Mouse (Mus musculus): Measurements from ENCODE around the gene Mfsd4b3. TPM values are rescaled to one million over a fixed set of nuclear protein-coding genes. Genes with fewer than 3 reads are reported as not detected.
A peak's percentile ranks its signal among the peaks of the same experiment; 100 is the strongest.

Gene Mfsd4b3
- polyA plus RNA-seq, 1 experiment from 2014 or later, result 0.15 TPM

DNA sequence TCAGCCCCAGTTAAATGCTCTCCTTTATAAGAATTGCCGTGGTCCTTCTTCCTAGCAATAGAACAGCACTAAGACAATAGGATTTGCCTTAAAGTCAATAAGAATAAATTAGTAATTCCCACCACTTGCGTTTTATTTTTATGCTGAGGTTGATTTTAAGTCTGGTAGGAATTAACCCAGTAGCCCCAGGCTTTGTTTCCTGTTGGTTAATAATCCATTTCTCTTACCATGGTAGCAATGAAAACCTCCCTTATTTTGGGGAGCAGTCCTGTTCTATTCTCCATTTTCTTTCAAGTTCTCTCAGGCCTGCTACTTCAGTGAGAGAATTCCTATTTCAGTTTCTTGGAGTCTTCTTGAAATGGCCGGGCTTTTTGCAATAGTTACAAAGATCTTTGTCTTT, 55.8 kb downstream of the Mfsd4b3 start:
- Histone ChIP-seq H3K4me1 (ENCODE audit: control insufficient read depth, insufficient read depth, low read length) (no peaks in the 10 kb centered on the region; the same call in 1 of the 2 replicates), H3K36me3 (ENCODE audit: control insufficient read depth, insufficient read depth, low read length) (no peaks in the 10 kb centered on the region), H3K9me3 (ENCODE audit: control insufficient read depth, low read length) (no peaks in the 10 kb centered on the region), H3K27ac (ENCODE audit: low read depth, low read length) (no peak overlapping the region), H3K4me3 (ENCODE audit: low read depth, low read length) (no peak overlapping the region), H3K4me2 (ENCODE audit: low read depth, low read length) (no peak overlapping the region), H3K9ac (replicated peaks; ENCODE audit: low read depth, low read length) (no peak overlapping the region), H3K27me3 (ENCODE audit: control insufficient read depth, insufficient read depth, low read length) (no peaks in the 10 kb centered on the region)
- WGBS, result 79% methylated on average over 3 of the region's 3 CpGs
- no peak for ATAC-seq (ENCODE audit: low read depth)

DNA sequence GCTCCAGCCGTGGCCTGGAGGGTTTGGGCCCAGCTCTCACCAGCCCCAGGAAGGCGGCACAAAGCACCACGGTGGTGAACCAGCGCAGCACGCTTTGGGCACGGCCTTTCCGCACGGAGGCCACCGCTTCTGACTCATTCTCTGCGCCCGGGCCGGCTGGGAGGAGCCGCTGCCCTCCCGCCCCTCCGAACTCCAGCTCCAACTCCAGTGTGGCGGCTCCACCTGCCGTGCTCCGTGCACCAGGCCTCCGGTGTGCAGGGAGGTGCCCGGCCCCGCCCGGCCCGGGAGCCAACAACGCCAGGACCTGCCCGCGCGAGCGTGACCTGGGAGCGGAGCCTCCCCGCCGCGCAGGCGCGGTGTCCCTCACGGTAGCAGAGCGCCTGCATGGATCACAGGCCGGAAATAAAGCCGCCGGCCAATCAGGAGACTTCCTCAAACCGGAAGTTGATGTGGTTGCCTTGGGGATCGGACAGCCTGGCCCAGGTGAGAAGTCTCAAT, 61.0 kb downstream of the Mfsd4b3 start, which contains the start of gene Mfsd4b4:
Gene Mfsd4b4, minus strand, starts transcription at position 365 of the 498 bp plus-strand sequence.
- Histone ChIP-seq H3K9ac (replicated peaks; ENCODE audit: low read depth, low read length) (peak within 1 kb of the TSS; percentile 81), H3K4me3 (ENCODE audit: low read depth, low read length) (peak within 1 kb of the TSS; percentile 58), H3K36me3 (ENCODE audit: control insufficient read depth, insufficient read depth, low read length) (no peaks in the 10 kb centered on the region), H3K4me2 (ENCODE audit: low read depth, low read length) (peak within 1 kb of the TSS; percentile 78), H3K9me3 (ENCODE audit: control insufficient read depth, low read length) (no peaks in the 10 kb centered on the region), H3K27me3 (ENCODE audit: control insufficient read depth, insufficient read depth, low read length) (no peaks in the 10 kb centered on the region), H3K4me1 (ENCODE audit: control insufficient read depth, insufficient read depth, low read length) (peaks cover 4% of the 10 kb centered on the region; the same call in 1 of the 2 replicates), H3K27ac (ENCODE audit: low read depth, low read length) (peak within 1 kb of the TSS; percentile 63)
- whole genome bisulfite sequencing, result under 1% methylated on average over 40 of the region's 41 CpGs
- peak; percentile 99 for ATAC-seq (ENCODE audit: low read depth)

Other genes with a start within 250 kb of the Mfsd4b3 start
- 68.9 and 77.3 TPM in 2 replicates for gene Rev3l, start 228.0 kb downstream of the Mfsd4b3 start, polyA plus RNA-seq (2014; fragmentation: Nextera tagmentation; extraction: Ambion mirVana)
- gene Mfsd4b4, start 60.9 kb downstream of the Mfsd4b3 start, polyA plus RNA-seq (2014; fragmentation: Nextera tagmentation; extraction: Ambion mirVana), result 3.6 and 5.6 TPM in 2 replicates
- not detected in 2 replicates for gene Mfsd4b2, start 33.2 kb downstream of the Mfsd4b3 start, polyA plus RNA-seq (2014; fragmentation: Nextera tagmentation; extraction: Ambion mirVana)
- 0.16 TPM in 1 of 2 replicates, not detected in the other for gene Mfsd4b5, start 26.5 kb upstream of the Mfsd4b3 start, polyA plus RNA-seq (2014; fragmentation: Nextera tagmentation; extraction: Ambion mirVana)
- gene Mfsd4b1, start 65.1 kb upstream of the Mfsd4b3 start, polyA plus RNA-seq (2014; fragmentation: Nextera tagmentation; extraction: Ambion mirVana), result 0.63 TPM in 1 of 2 replicates, not detected in the other
- 1.9 and 2.9 TPM in 2 replicates for gene Slc16a10, start 182.1 kb upstream of the Mfsd4b3 start, polyA plus RNA-seq (2014; fragmentation: Nextera tagmentation; extraction: Ambion mirVana)